ENCODE assay signal across 8 mouse cellular contexts in genomic region chr7:110843916-110844874, GRCm38 (mm10). TPM values are rescaled to one million over a fixed set of nuclear protein-coding genes. Genes with fewer than 3 reads are reported as not detected.
DNase-seq lines count a peak whose midpoint lies in the region; ATAC-seq and TF ChIP-seq lines count a peak whose summit lies in the region.

Gene Rnf141, minus strand, starts transcription at chr7:110844457.

- peaks cover 5% of the 10 kb centered on the region; the same call in 1 of the 2 replicates for H3K36me3 ChIP-seq in E14TG2a.4 (ENCODE audit: insufficient read depth, low read length)
- H3K36me3 ChIP-seq in forebrain, embryonic 13.5 days (ENCODE audit: poor library complexity, severe bottlenecking): no peaks in the 10 kb centered on the region
- peaks cover 6% of the 10 kb centered on the region; the same call in 1 of the 2 replicates for H3K36me3 ChIP-seq in liver, postnatal 0 days (replicated peaks; ENCODE audit: insufficient read depth, low read length)
- H3K36me3 ChIP-seq in neural tube, embryonic 14.5 days (ENCODE audit: control insufficient read depth, insufficient read depth, low read length): no peaks in the 10 kb centered on the region

- TF ChIP-seq CTCF in E14TG2a.4 (conservative IDR thresholded peaks at IDR 0.05; ENCODE audit: low read length): no peak
- peak; percentile 88 for TF ChIP-seq CTCF in liver, postnatal 0 days (IDR thresholded peaks at IDR 0.05; ENCODE audit: low read depth)

- TF ChIP-seq EP300 in liver, postnatal 0 days (IDR thresholded peaks at IDR 0.05; ENCODE audit: low read depth): peak; percentile 19; the same call in 1 of the 2 replicates

- peaks cover 5% of the 10 kb centered on the region for H3K4me1 ChIP-seq in E14TG2a.4 (replicated peaks; ENCODE audit: low read depth, low read length)
- H3K4me1 ChIP-seq in forebrain, embryonic 13.5 days: peaks cover 7% of the 10 kb centered on the region; the same call in 1 of the 2 replicates
- H3K4me1 ChIP-seq in liver, postnatal 0 days (ENCODE audit: insufficient read depth): peaks cover 43% of the 10 kb centered on the region
- H3K4me1 ChIP-seq in neural tube, embryonic 14.5 days (ENCODE audit: control insufficient read depth, insufficient read depth, low read length): peaks cover 3% of the 10 kb centered on the region; the same call in 1 of the 2 replicates

- peak; percentile 96 for DNase-seq in c-Kit-positive CD71-positive TER-119-positive erythroid progenitor cells, embryonic 14.5 days (ENCODE audit: low spot score)
- peak; percentile 94 for DNase-seq in heart, postnatal 10 days
- DNase-seq in large intestine, adult 2 months (ENCODE audit: low read depth, low spot score): peak; percentile 78
- DNase-seq in liver, postnatal 0 days: peak; percentile 98
- DNase-seq in testis, postnatal 10 days (ENCODE audit: low spot score): peak; percentile 96

- H3K4me3 ChIP-seq in E14TG2a.4 (replicated peaks; ENCODE audit: low read length): peak within 1 kb of the TSS; percentile 93
- peak within 1 kb of the TSS; percentile 73 for H3K4me3 ChIP-seq in forebrain, embryonic 13.5 days
- peak within 1 kb of the TSS; percentile 85 for H3K4me3 ChIP-seq in liver, postnatal 0 days (ENCODE audit: low read depth, low read length)
- peak within 1 kb of the TSS; percentile 53 for H3K4me3 ChIP-seq in neural tube, embryonic 14.5 days (ENCODE audit: low read depth, low read length)

- H3K27me3 ChIP-seq in E14TG2a.4 (ENCODE audit: insufficient read depth, low read length): no peaks in the 10 kb centered on the region
- H3K27me3 ChIP-seq in forebrain, embryonic 13.5 days: no peaks in the 10 kb centered on the region
- H3K27me3 ChIP-seq in liver, postnatal 0 days (ENCODE audit: insufficient read depth, low read length): no peaks in the 10 kb centered on the region
- no peaks in the 10 kb centered on the region for H3K27me3 ChIP-seq in neural tube, embryonic 14.5 days (ENCODE audit: control insufficient read depth, insufficient read depth, low read length)

- no peaks in the 10 kb centered on the region for H3K9me3 ChIP-seq in E14TG2a.4 (ENCODE audit: low read length)
- H3K9me3 ChIP-seq in forebrain, embryonic 13.5 days (replicated peaks): no peaks in the 10 kb centered on the region
- 0 out of 2 replicates have a peak, but pooled peaks cover 2% of the 10 kb centered on the region for H3K9me3 ChIP-seq in liver, postnatal 0 days (ENCODE audit: low read length)
- H3K9me3 ChIP-seq in neural tube, embryonic 14.5 days (ENCODE audit: control insufficient read depth, low read length): no peaks in the 10 kb centered on the region

- peak within 1 kb of the TSS; percentile 81 for H3K4me2 ChIP-seq in forebrain, embryonic 13.5 days
- peak within 1 kb of the TSS; percentile 83 for H3K4me2 ChIP-seq in liver, postnatal 0 days (ENCODE audit: low read depth, low read length)
- H3K4me2 ChIP-seq in neural tube, embryonic 14.5 days (ENCODE audit: low read depth, low read length): peak within 1 kb of the TSS; percentile 85

- under 1% methylated on average over 42 of the region's 42 CpGs for WGBS in forebrain, embryonic 13.5 days
- WGBS in large intestine, adult 2 months: under 1% methylated on average over 42 of the region's 42 CpGs
- 2% methylated on average over 42 of the region's 42 CpGs for WGBS in liver, postnatal 0 days (ENCODE audit: insufficient replicate concordance)
- under 1% methylated on average over 38 of the region's 42 CpGs for WGBS in neural tube, embryonic 14.5 days

- intact Hi-C loops in heart, postnatal 10 days (cut with DNase I): no loop called here

- peak; percentile 96 for ATAC-seq in forebrain, embryonic 13.5 days
- peak; percentile 88 for ATAC-seq in liver, postnatal 0 days
- peak; percentile 96 for ATAC-seq in neural tube, embryonic 14.5 days (ENCODE audit: low read depth)

- H3K9ac ChIP-seq in forebrain, embryonic 13.5 days: peak within 1 kb of the TSS; percentile 89
- H3K9ac ChIP-seq in liver, postnatal 0 days (replicated peaks): peak within 1 kb of the TSS; percentile 90
- peak within 1 kb of the TSS; percentile 69 for H3K9ac ChIP-seq in neural tube, embryonic 14.5 days (replicated peaks; ENCODE audit: low read depth, low read length)

- H3K27ac ChIP-seq in forebrain, embryonic 13.5 days: peak within 1 kb of the TSS; percentile 85
- H3K27ac ChIP-seq in liver, postnatal 0 days (ENCODE audit: low read depth): peak within 1 kb of the TSS; percentile 99
- peak within 1 kb of the TSS; percentile 83 for H3K27ac ChIP-seq in neural tube, embryonic 14.5 days (ENCODE audit: low read depth, low read length)

RNA-seq across cellular contexts. Expression of gene Rnf141, which starts in this region (rescaled TPM):
- 28.8 TPM in 2 replicates for polyA plus RNA-seq in forebrain, embryonic 13.5 days (2015; fragmentation: Nextera tagmentation; extraction: Ambion mirVana)
- total RNA-seq in heart, postnatal 10 days (2021): 10 to 100 TPM; 50.4 to 51.2 TPM
- 19.1 and 30.9 TPM in 2 replicates for polyA plus RNA-seq in large intestine, adult 2 months (2012; rRNA removed)
- 21.9 and 22.9 TPM in 2 replicates for polyA plus RNA-seq in liver, postnatal 0 days (2015; fragmentation: Nextera tagmentation; extraction: Ambion mirVana)
- polyA plus RNA-seq in neural tube, embryonic 14.5 days (2014; fragmentation: Nextera tagmentation; extraction: Ambion mirVana): 41.2 and 43.0 TPM in 2 replicates

Comparison
In these comparisons a context has a peak if more than half of its experiments do, and no peak if none do; other contexts are left out.
1. Peak in every context shown above with its lines: DNase-seq, ATAC-seq, H3K4me3 ChIP-seq and H3K27ac ChIP-seq.